In the genomic region with DNA sequence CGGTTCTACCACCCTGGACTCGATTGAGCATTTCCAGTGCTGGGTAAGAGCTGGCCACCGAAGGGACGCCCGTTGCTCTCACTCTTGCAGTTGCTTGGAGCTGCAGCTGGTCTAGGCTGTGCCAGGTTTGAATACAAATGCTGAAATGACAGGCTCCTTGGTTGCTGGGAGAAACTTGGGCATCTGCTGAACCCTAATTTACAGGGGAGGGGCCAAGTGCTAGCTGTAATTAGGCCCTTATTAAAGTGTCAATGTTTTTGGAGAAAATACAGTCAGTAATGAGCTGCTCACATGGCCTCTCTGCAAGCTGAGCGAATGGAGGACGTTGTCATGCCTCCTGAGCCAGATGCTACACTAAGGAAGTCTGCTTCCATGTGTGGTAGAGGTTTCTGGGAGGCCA, we compare ENCODE assay signal across 16 mouse cellular contexts. TPM values are rescaled to one million over a fixed set of nuclear protein-coding genes. Genes with fewer than 3 reads are reported as not detected.
A peak's percentile ranks its signal among the peaks of the same experiment; 100 is the strongest.
DNase-seq lines count a peak whose midpoint lies in the region; ATAC-seq and TF ChIP-seq lines count a peak whose summit lies in the region.
"Had no signal": no experiment of that assay in that cellular context is flagged by ENCODE, and none has a peak within 500 bp of the region (broad histone marks: within the 10 kb centered on the region; RNA-seq: fewer than 3 reads in every experiment).

No protein-coding gene starts in this region.

- ATAC-seq in kidney, embryonic 15.5 days (replicated peaks; ENCODE audit: low FRiP score): no peak
- no peak for ATAC-seq in kidney, embryonic 14.5 days (ENCODE audit: low FRiP score, low TSS enrichment)
- ATAC-seq in neural tube, embryonic 13.5 days (ENCODE audit: low read depth): no peak
- ATAC-seq in forebrain, embryonic 12.5 days (ENCODE audit: low FRiP score): peak; percentile 76; the same call in 1 of the 2 replicates
- ATAC-seq: intestine, postnatal 0 days; liver, embryonic 12.5 days; midbrain, embryonic 15.5 days had no signal

- no peak for TF ChIP-seq POLR2A in olfactory bulb, adult 2 months (IDR thresholded peaks at IDR 0.05; ENCODE audit: insufficient read depth, low read depth, low read length)

- peaks cover 40% of the 10 kb centered on the region for H3K4me1 ChIP-seq in kidney, embryonic 15.5 days
- peaks cover 21% of the 10 kb centered on the region for H3K4me1 ChIP-seq in kidney, embryonic 14.5 days (ENCODE audit: control insufficient read depth, insufficient read depth, low read length)
- H3K4me1 ChIP-seq in neural tube, embryonic 13.5 days (replicated peaks): peaks cover 66% of the 10 kb centered on the region
- peaks cover 38% of the 10 kb centered on the region for H3K4me1 ChIP-seq in forebrain, embryonic 12.5 days
- H3K4me1 ChIP-seq in olfactory bulb, adult 2 months (ENCODE audit: control insufficient read depth, insufficient read depth, low read length): peaks cover 50% of the 10 kb centered on the region

- H3K4me2 ChIP-seq in kidney, embryonic 15.5 days: no peak overlapping the region
- no peak overlapping the region for H3K4me2 ChIP-seq in kidney, embryonic 14.5 days (replicated peaks; ENCODE audit: low read depth, low read length)
- H3K4me2 ChIP-seq in neural tube, embryonic 13.5 days: no peak overlapping the region
- H3K4me2 ChIP-seq in forebrain, embryonic 12.5 days: peak overlapping the region; percentile 3; the same call in 1 of the 2 replicates
- H3K4me2 ChIP-seq: liver, embryonic 12.5 days; midbrain, embryonic 15.5 days had no signal

- no peak for DNase-seq in neural tube, embryonic 10.5 days (ENCODE audit: extremely low spot score, low spot score)
- DNase-seq in spleen, adult 18-20 months: no peak
- DNase-seq in cerebellum, adult 9-10 months: no peak
- DNase-seq: adrenal gland, postnatal 36 days; cerebellum, postnatal 25 days; heart, adult 2 months; kidney, postnatal 14 days had no signal

- H3K27me3 ChIP-seq in kidney, embryonic 15.5 days: no peaks in the 10 kb centered on the region
- no peaks in the 10 kb centered on the region for H3K27me3 ChIP-seq in kidney, embryonic 14.5 days (ENCODE audit: control insufficient read depth, insufficient read depth, low read length)
- no peaks in the 10 kb centered on the region for H3K27me3 ChIP-seq in neural tube, embryonic 13.5 days
- no peaks in the 10 kb centered on the region for H3K27me3 ChIP-seq in forebrain, embryonic 12.5 days
- H3K27me3 ChIP-seq: liver, embryonic 12.5 days; midbrain, embryonic 15.5 days had no signal

- no peak for TF ChIP-seq CTCF in olfactory bulb, adult 2 months (IDR thresholded peaks at IDR 0.05; ENCODE audit: insufficient read depth, low read depth, low read length)

- H3K9me3 ChIP-seq in kidney, embryonic 15.5 days (replicated peaks): no peaks in the 10 kb centered on the region
- H3K9me3 ChIP-seq in kidney, embryonic 14.5 days (ENCODE audit: control insufficient read depth, low read length): no peaks in the 10 kb centered on the region
- no peaks in the 10 kb centered on the region for H3K9me3 ChIP-seq in neural tube, embryonic 13.5 days
- no peaks in the 10 kb centered on the region for H3K9me3 ChIP-seq in forebrain, embryonic 12.5 days
- H3K9me3 ChIP-seq: limb, embryonic 10.5 days; liver, embryonic 12.5 days; midbrain, embryonic 15.5 days had no signal

- H3K27ac ChIP-seq in kidney, embryonic 15.5 days: peak overlapping the region; percentile 14
- H3K27ac ChIP-seq in kidney, embryonic 14.5 days (ENCODE audit: low read depth, low read length): no peak overlapping the region
- no peak overlapping the region for H3K27ac ChIP-seq in neural tube, embryonic 13.5 days (replicated peaks)
- peak overlapping the region; percentile 57; the same call in 1 of the 2 replicates for H3K27ac ChIP-seq in forebrain, embryonic 12.5 days
- H3K27ac ChIP-seq in olfactory bulb, adult 2 months (ENCODE audit: insufficient read depth, low read depth, low read length): peak overlapping the region; percentile 94
- H3K27ac ChIP-seq: heart, adult 2 months; limb, embryonic 10.5 days; liver, embryonic 12.5 days; midbrain, embryonic 15.5 days had no signal

- 82% methylated on average over 7 of the region's 7 CpGs for WGBS in kidney, embryonic 15.5 days
- 79% methylated on average over 7 of the region's 7 CpGs for WGBS in kidney, embryonic 14.5 days
- WGBS in neural tube, embryonic 13.5 days: 72% methylated on average over 7 of the region's 7 CpGs
- 58% methylated on average over 7 of the region's 7 CpGs for WGBS in forebrain, embryonic 12.5 days
- WGBS in olfactory bulb, adult 2 months: 14% methylated on average over 7 of the region's 7 CpGs

- H3K36me3 ChIP-seq in kidney, embryonic 15.5 days: no peaks in the 10 kb centered on the region
- no peaks in the 10 kb centered on the region for H3K36me3 ChIP-seq in kidney, embryonic 14.5 days (ENCODE audit: control insufficient read depth, insufficient read depth, low read length)
- H3K36me3 ChIP-seq in neural tube, embryonic 13.5 days: no peaks in the 10 kb centered on the region
- no peaks in the 10 kb centered on the region for H3K36me3 ChIP-seq in forebrain, embryonic 12.5 days (replicated peaks)
- H3K36me3 ChIP-seq: limb, embryonic 10.5 days; midbrain, embryonic 15.5 days had no signal

- H3K9ac ChIP-seq in kidney, embryonic 15.5 days: no peak overlapping the region
- H3K9ac ChIP-seq in kidney, embryonic 14.5 days (ENCODE audit: low read depth, low read length): no peak overlapping the region
- H3K9ac ChIP-seq in neural tube, embryonic 13.5 days: 0 out of 2 replicates have a peak overlapping the region, but pooled peaks have one; percentile 5
- no peak overlapping the region for H3K9ac ChIP-seq in forebrain, embryonic 12.5 days
- H3K9ac ChIP-seq: liver, embryonic 12.5 days; midbrain, embryonic 15.5 days had no signal

- no peak overlapping the region for H3K4me3 ChIP-seq in kidney, embryonic 15.5 days (replicated peaks)
- H3K4me3 ChIP-seq in kidney, embryonic 14.5 days (ENCODE audit: low read length): no peak overlapping the region
- no peak overlapping the region for H3K4me3 ChIP-seq in neural tube, embryonic 13.5 days
- no peak overlapping the region for H3K4me3 ChIP-seq in forebrain, embryonic 12.5 days (replicated peaks)
- H3K4me3 ChIP-seq in olfactory bulb, adult 2 months (ENCODE audit: insufficient read depth, low read depth, low read length): no peak overlapping the region
- H3K4me3 ChIP-seq: heart, adult 2 months; limb, embryonic 10.5 days; liver, embryonic 12.5 days; midbrain, embryonic 15.5 days had no signal

RNA-seq across cellular contexts. Expression of gene Dnm2, which starts 6.0 kb away (rescaled TPM):
- 75.3 and 79.1 TPM in 2 replicates for polyA plus RNA-seq in kidney, embryonic 15.5 days (2015; fragmentation: Nextera tagmentation; extraction: Ambion mirVana)
- polyA plus RNA-seq in kidney, embryonic 14.5 days (2014; fragmentation: Nextera tagmentation; extraction: Ambion mirVana): 47.8 and 66.1 TPM in 2 replicates
- polyA plus RNA-seq in neural tube, embryonic 13.5 days (2015; fragmentation: Nextera tagmentation; extraction: Ambion mirVana): 65.0 and 69.7 TPM in 2 replicates
- polyA plus RNA-seq in forebrain, embryonic 12.5 days (2016; fragmentation: Nextera tagmentation; extraction: Ambion mirVana): 73.8 and 78.4 TPM in 2 replicates
- 371 TPM in 1 of 2 replicates, not detected in the other for polyA plus RNA-seq in olfactory bulb, adult 2 months (2012; ENCODE audit: insufficient read depth, insufficient read length, low replicate concordance, missing spikeins)

RNA-seq across cellular contexts. Expression of gene Qtrt1, which starts 19.1 kb away (rescaled TPM):
- polyA plus RNA-seq in kidney, embryonic 15.5 days (2015; fragmentation: Nextera tagmentation; extraction: Ambion mirVana): 56.5 and 63.3 TPM in 2 replicates
- polyA plus RNA-seq in kidney, embryonic 14.5 days (2014; fragmentation: Nextera tagmentation; extraction: Ambion mirVana): 55.7 and 76.0 TPM in 2 replicates
- 49.1 and 50.4 TPM in 2 replicates for polyA plus RNA-seq in neural tube, embryonic 13.5 days (2015; fragmentation: Nextera tagmentation; extraction: Ambion mirVana)
- 43.5 and 50.8 TPM in 2 replicates for polyA plus RNA-seq in forebrain, embryonic 12.5 days (2016; fragmentation: Nextera tagmentation; extraction: Ambion mirVana)
- polyA plus RNA-seq in olfactory bulb, adult 2 months (2012; ENCODE audit: insufficient read depth, insufficient read length, low replicate concordance, missing spikeins): not detected in 2 replicates

Comparison
In these comparisons a context has a peak if more than half of its experiments do, and no peak if none do; other contexts are left out.
1. H3K27ac ChIP-seq: peak in kidney, embryonic 15.5 days (single experiment), forebrain, embryonic 12.5 days (single experiment) and olfactory bulb, adult 2 months (single experiment); none in kidney, embryonic 14.5 days (single experiment) and neural tube, embryonic 13.5 days (single experiment).
2. RNA of gene Qtrt1, which starts 19.1 kb away (polyA plus RNA-seq): 56.5 to 63.3 TPM in kidney, embryonic 15.5 days, 55.7 to 76.0 TPM in kidney, embryonic 14.5 days, 43.5 to 50.8 TPM in forebrain, embryonic 12.5 days and 49.1 to 50.4 TPM in neural tube, embryonic 13.5 days; not detected in olfactory bulb, adult 2 months; every median in the first group is over 10 times any median in the second.